Mouse (Mus musculus) embryonic fibroblast, embryonic 13.5 days (primary cell): ENCODE data around the gene Gpcpd1. TPM values are rescaled to one million over a fixed set of nuclear protein-coding genes. Genes with fewer than 3 reads are reported as not detected.

Source experiments
- H3K27ac ChIP-seq: 2 replicates; pipeline ENCODE4 v1.5.1; 2012; ENCODE audit warnings: low read length, control low read depth, inconsistent platforms; ENCODE audit not compliant: insufficient read depth
- H3K4me1 ChIP-seq: 2 replicates; pipeline ENCODE4 v1.6.1; 2011; ENCODE audit warnings: low read length; ENCODE audit not compliant: control insufficient read depth, insufficient read depth
- H3K4me3 ChIP-seq: 2 replicates; pipeline ENCODE4 v1.5.1; 2011; ENCODE audit warnings: mild to moderate bottlenecking, control low read depth, low read length; ENCODE audit not compliant: insufficient read depth
- CTCF ChIP-seq: IDR thresholded peaks from 2 replicates; pipeline ENCODE4 v1.5.1; 2011; ENCODE audit warnings: mild to moderate bottlenecking, control low read depth, low read length, moderate library complexity, borderline replicate concordance; ENCODE audit not compliant: insufficient read depth
- POLR2A ChIP-seq: IDR thresholded peaks from 2 replicates; pipeline ENCODE4 v1.6.1; 2011; ENCODE audit warnings: low read depth, mild to moderate bottlenecking, control low read depth, low read length, moderate library complexity
- polyA plus RNA-seq: library from polyadenylated mRNA; stranded (reverse); fragments of >200 nt; gene quantifications from 2 replicates; pipeline ENCODE4 v1.2.4, GENCODE M21; 2011; ENCODE audit warnings: low read depth; ENCODE audit not compliant: missing spikeins, insufficient read length

Gene Gpcpd1
- polyA plus RNA-seq, 1 experiment: 36.2 TPM

DNA sequence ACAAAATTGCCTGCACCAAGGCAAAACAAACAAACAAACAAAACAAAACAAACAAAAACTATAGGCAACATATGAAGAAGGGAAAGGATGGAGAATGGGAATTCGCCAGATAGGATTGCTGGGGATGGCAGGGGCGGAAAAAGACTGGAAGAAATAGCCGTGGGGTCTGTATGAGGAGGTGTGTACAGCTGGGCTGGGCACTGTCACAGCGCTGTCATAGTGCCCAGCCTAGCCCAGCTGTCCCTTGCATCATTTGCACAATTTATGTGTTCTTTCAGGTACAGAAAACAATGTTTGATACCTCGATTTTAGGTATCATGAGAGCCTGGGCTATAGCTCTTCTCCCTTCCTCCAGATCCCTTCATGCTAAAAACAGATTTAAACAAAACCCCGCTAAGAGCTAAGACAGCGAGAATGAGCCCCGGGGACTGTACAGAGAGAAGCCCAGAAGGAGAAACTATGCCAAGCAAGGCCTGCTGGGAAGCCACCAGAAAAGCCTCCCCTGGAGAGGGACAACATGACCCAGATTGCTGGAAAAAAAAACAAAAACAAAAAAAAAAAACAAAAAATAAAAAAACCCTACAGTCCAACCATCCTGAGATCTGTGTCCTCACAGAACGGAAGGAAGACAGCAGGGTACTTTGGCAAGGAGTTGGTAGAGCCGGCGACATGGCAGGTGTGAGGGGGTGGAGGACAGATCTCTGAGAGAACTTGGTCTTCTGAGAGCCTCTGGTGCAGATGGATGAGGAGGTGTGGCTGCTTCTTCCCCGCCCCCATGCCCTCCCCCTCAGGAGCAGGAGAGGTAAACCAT, 74.0 kb downstream of the Gpcpd1 start:
- Histone ChIP-seq H3K4me3 (no peak overlapping the region), H3K27ac (no peak overlapping the region), H3K4me1 (no peaks in the 10 kb centered on the region)
- TF ChIP-seq POLR2A: no peak
- TF ChIP-seq CTCF: no peak

DNA sequence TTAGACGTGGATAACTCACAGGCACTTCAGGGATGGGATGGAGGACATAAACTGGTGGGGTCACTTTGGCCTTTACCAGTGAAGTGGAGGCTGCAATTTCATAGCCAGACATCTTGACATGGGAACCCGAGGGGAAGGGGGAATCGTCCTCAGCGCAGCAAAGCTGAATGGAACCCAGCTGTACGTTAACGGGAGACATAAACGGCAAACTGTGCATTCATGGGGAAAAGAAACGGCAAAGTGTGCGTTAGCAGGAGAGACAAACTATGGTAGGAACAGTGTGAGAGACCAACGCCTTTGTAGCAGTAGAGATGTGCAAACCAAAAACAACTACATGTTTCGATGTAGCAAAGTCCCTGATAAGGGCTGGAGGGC, 74.6 kb downstream of the Gpcpd1 start:
- H3K4me3 ChIP-seq: no peak overlapping the region
- TF ChIP-seq CTCF: no peak
- TF ChIP-seq POLR2A: no peak
- no peak overlapping the region for H3K27ac ChIP-seq
- H3K4me1 ChIP-seq: no peaks in the 10 kb centered on the region

DNA sequence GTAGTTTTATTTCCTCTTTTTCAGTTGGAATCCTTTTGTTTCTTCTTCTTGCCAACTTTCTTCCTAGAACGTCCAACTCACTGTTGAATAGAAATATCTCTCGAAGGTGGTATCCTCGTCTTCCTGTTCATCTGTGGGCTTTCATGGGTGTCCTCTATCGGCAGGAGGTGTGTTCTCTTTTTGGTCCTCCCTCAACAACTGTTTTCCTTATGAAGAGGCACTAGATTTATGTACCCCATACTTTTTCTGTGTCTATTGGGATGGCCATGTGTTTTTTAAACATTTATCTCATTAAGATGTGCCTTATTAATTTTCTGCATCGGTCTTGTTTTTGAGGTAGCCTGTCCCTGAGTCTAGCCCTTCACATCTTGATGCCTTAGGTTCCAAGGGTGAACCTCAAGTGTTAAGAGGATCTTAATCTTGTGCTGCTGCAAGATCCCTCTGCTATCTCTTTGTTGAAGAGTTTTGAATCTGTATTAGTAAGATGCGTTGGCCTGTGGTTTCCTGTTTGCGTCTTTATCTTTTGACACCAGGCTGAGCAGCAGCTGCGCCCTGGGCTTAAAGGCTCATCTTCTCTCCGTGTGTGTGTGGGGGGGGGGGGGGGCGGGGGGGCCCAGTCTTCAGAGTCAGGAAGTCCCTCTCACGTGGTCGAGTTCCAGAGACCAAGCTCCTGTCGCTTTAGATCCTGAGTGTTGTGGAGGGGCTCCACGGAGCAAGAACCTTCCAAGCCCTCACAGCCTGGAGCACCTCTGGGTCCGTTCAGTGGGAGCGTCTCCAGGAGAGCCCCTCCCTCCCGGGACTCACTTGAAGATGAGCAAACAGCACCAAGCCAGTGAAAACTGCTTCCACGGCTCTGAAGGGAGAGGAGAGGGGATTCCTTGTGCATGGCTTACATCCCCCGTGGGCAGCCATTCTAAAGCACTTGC, 75.2 kb downstream of the Gpcpd1 start:
- TF ChIP-seq POLR2A (no peak), CTCF (no peak)
- 0 out of 2 replicates have a peak, but pooled peaks cover 3% of the 10 kb centered on the region for H3K4me1 ChIP-seq
- no peak overlapping the region for H3K4me3 ChIP-seq
- no peak overlapping the region for H3K27ac ChIP-seq

DNA sequence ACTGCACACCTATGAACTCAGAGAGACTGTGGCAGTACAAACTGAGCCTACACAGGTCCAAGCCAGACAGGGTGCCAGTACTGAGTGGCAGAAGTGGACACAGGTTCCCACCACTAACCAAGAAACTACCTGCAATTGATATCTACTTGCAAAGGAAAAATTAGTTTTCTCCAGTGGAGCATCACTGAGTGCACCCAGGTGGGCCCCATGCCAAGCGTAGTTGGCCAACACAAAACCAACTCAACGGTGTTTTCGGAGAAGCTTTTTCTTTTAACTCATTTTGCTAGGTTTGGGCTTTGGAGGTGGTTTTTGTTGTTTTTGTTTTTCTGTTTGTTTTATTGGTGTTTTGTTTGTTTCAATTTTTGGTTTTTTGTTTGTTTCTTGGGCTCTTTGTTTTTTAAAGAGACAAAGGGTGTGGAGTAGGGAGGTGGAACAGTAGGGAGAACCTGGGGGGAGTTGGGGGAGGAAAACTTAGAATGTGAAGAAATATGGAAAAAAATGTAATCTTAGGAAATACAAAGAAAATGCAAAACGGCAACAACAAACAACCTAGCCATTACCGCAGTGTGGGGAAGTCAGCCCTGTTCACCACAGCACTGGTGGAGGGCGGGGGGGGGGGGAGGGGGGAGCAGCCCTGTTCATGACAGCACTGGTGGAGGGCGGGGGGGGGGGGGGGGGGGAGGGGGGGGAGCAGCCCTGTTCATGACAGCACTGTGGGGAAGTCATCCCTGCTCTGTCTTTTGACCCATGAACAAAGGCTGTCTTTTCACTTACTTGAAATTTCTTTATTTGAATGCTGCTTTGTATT, 76.3 kb downstream of the Gpcpd1 start:
- TF ChIP-seq POLR2A (no peak), CTCF (no peak)
- H3K4me1 ChIP-seq: peaks cover 5% of the 10 kb centered on the region; the same call in 1 of the 2 replicates
- no peak overlapping the region for H3K27ac ChIP-seq
- H3K4me3 ChIP-seq: no peak overlapping the region

DNA sequence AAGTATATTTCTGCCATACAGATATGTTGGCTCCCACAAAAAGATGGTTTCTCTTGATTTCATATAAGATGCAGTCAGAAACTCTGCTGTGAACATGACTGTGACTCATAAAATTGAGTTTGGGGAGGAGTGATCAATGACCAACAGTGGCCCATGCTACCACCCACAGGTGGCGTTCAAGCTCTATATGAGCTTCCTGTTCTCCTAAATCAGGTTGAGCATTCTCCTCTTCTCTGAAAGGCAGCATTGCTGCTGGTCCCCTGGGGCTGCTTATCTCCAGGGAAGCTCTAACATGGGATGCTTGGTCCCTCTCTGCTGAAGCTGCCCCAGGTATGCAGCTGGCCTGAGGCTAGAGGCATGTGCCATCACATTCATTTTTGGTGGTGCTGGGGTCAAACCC, 77.8 kb downstream of the Gpcpd1 start:
- H3K4me3 ChIP-seq: no peak overlapping the region
- no peak overlapping the region for H3K27ac ChIP-seq
- peaks cover 5% of the 10 kb centered on the region; the same call in 1 of the 2 replicates for H3K4me1 ChIP-seq
- no peak for TF ChIP-seq CTCF
- TF ChIP-seq POLR2A: no peak

DNA sequence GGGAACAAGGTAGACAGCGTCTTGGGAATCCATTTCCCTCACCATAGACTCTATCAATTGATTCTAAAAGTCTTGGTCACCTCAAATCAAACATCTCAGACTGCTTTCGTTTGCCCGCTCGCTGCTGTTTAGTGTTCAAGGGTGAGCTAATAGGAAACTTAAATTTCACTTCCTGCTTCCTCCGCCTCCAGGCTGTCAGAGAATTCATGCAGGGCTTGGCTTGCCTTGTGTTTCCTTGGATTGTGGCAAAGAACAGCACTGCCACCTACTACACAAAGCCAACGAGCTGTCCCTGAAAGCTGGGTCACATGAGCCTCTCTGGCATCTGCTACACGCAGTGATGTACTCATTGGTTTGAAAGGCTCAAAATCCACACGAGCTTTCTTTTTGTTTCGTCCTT, 78.3 kb downstream of the Gpcpd1 start:
- peaks cover 5% of the 10 kb centered on the region; the same call in 1 of the 2 replicates for H3K4me1 ChIP-seq
- no peak overlapping the region for H3K4me3 ChIP-seq
- TF ChIP-seq CTCF (no peak), POLR2A (no peak)
- H3K27ac ChIP-seq: no peak overlapping the region

DNA sequence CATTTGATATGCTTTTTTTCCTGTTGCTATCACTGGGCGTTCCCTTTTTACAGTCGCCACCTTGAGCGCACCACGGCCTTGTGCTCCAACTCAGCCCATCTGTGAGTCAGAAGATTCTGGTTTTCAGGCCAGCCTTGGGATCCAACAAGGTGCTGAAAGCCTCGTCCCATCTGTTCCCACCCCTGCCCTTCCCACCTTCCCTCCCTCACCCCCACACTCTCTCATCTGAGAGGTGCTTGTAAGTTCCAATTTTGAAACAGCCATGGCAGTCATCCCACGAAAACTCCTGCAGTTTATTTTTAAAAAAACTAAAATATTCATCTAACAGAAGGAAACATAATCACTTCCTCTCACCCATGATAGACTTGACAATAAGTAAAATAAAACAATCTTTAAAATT, 80.0 kb downstream of the Gpcpd1 start:
- no peak for TF ChIP-seq POLR2A
- TF ChIP-seq CTCF: no peak
- Histone ChIP-seq H3K27ac (no peak overlapping the region), H3K4me1 (peaks cover 5% of the 10 kb centered on the region; the same call in 1 of the 2 replicates), H3K4me3 (no peak overlapping the region)

DNA sequence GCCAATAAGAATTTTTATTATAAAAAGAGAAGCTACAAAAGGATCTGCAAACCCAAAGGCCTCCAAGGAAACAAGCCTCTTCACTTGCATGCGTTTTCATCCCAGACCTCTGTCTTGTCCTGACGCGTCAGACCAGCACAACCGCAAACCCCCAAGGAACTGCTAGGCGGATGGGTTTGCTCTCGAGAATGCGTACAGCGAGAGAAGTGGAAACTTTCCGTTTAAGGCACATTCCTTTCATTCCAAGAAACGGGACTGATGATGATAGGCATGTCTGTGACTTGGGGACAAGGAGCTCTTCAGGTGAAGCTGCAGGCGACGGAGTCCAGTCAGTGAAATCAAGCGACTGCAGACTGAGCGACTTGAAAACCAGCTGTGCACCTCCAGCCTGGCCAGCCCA, 80.4 kb downstream of the Gpcpd1 start:
- no peak overlapping the region for H3K4me3 ChIP-seq
- no peak for TF ChIP-seq POLR2A
- H3K4me1 ChIP-seq: peaks cover 5% of the 10 kb centered on the region; the same call in 1 of the 2 replicates
- H3K27ac ChIP-seq: no peak overlapping the region

DNA sequence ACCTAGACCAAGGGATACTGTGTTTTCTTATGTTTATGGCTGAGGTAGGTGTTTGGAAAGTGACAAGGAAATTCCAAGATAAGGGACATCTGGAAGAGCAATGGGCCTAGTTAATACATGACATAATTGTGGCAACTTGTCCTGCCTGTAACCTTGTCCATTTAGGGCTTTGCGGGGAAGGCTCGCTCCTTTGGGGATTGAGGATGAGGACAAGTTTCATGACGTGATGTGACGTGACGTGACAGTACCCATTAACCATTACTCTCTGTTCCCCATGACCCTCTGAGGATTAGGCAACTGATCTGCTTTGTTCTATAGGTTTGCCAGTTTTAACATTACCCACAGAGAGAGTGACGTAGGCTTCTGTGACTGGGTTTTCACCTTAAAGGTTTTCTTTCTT, 81.7 kb downstream of the Gpcpd1 start:
- Histone ChIP-seq H3K4me1 (peaks cover 5% of the 10 kb centered on the region; the same call in 1 of the 2 replicates), H3K27ac (no peak overlapping the region), H3K4me3 (no peak overlapping the region)
- no peak for TF ChIP-seq POLR2A
- TF ChIP-seq CTCF: no peak
